Mouse (Mus musculus) hematopoietic stem cell, adult 5-6 weeks (primary cell): ENCODE measurements at regions not wholly inside any gene's neighbourhood (a gene's known extent, or its start where the extent isn't known, plus 50 kb on each side); places are given as distances from the start of the nearest gene placed in this dataset.

ENCODE experiments used
- ATAC-seq, 2 experiments: fragments of 125-278 bp in 1 of 2; replicated peaks in 1 of 2; 2 replicates each; pipeline ENCODE4 v1.8.0; 2016 to 2017; ENCODE audit warnings: inconsistent platforms in 2 of 2, mild to moderate bottlenecking in 2 of 2, moderate number of reproducible peaks in 2 of 2, low read depth in 1 of 2, moderate TSS enrichment in 1 of 2; ENCODE audit not compliant: low FRiP score in 2 of 2, poor library complexity in 2 of 2, severe bottlenecking in 2 of 2, insufficient read depth in 1 of 2, low TSS enrichment in 1 of 2

- ATAC-seq, result no peak
Observed at GRCm38 (mm10) chr8:7691355-7691996, 969.6 kb downstream of the Efnb2 start.

GRCm38 (mm10) chr8:7653804-7654203 lies 1007.2 kb downstream of the Efnb2 start:
- ATAC-seq, result no peak
